Mouse (Mus musculus) macrophage (primary cell): ENCODE results near the gene Socs3. TPM values are rescaled to one million over a fixed set of nuclear protein-coding genes. Genes with fewer than 3 reads are reported as not detected.
A peak's percentile ranks its signal among the peaks of the same experiment; 100 is the strongest.

Experiments used
- H3K27ac ChIP-seq: fragments of 350-480 bp; formaldehyde crosslinking; 2 replicates; pipeline ENCODE4 v1.9.0; 2021
- H3K36me3 ChIP-seq: fragments of 350-480 bp; formaldehyde crosslinking; 2 replicates; pipeline ENCODE4 v1.9.0; 2021; ENCODE audit errors: inconsistent target
- H3K4me3 ChIP-seq: fragments of 350-480 bp; formaldehyde crosslinking; 2 replicates; pipeline ENCODE4 v1.9.0; 2021; ENCODE audit errors: inconsistent target
- H3K79me2 ChIP-seq: fragments of 350-480 bp; formaldehyde crosslinking; 2 replicates; pipeline ENCODE4 v1.9.0; 2021; ENCODE audit errors: inconsistent target
- WGBS: methylation state at CpG from one replicate; pipeline ENCODE4 v1.1.7; 2026; ENCODE audit warnings: inconsistent platforms; ENCODE audit not compliant: missing documents; 5-methylcytosine and 5-hydroxymethylcytosine counted together
- polyA plus RNA-seq: library from polyadenylated mRNA; stranded (reverse); fragments of 250-400 nt; gene quantifications from 3 replicates; pipeline ENCODE4 v1.2.4, GENCODE M21; 2018; ENCODE audit warnings: inconsistent platforms

Gene Socs3
- polyA plus RNA-seq, 1 experiment from 2014 or later = 2.3 TPM

- H3K79me2 ChIP-seq = peaks cover 68% of the 10 kb centered on the region
- H3K4me3 ChIP-seq = no peak overlapping the region
- H3K27ac ChIP-seq = peak overlapping the region; percentile 84
- no peaks in the 10 kb centered on the region for H3K36me3 ChIP-seq
- 58% methylated on average over 4 of the region's 4 CpGs for WGBS
Measured at GRCm38 (mm10) chr11:117989241-117989640, 19.4 kb upstream of the Socs3 start.

GRCm38 (mm10) chr11:117987968-117988367 lies 18.1 kb upstream of the Socs3 start:
- peak overlapping the region; percentile 84 for H3K27ac ChIP-seq
- no peaks in the 10 kb centered on the region for H3K36me3 ChIP-seq
- H3K4me3 ChIP-seq = peak overlapping the region; percentile 49
- peaks cover 55% of the 10 kb centered on the region for H3K79me2 ChIP-seq
- WGBS = 52% methylated on average over 4 of the region's 4 CpGs

DNA sequence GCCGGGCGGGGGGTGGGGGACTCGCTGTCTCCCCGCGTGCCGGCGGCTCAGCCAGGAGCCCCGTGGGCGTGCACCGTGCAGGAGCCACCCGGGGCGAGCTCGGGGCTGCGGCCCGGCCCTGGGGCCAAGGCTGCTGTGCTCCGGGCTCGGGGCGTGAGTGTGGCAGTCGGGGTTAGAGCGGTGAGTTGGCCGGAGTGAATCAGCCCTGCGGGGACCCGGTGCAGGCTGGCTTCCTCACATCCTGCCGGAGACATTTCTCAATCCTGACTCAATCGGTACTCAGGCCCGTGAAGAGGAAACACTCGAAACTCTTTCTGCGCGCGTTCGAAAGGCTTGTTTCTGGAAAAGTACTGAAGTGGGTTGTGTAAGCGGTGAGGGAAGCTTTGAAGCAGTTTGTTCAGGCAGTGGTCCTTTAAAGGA lies 17.2 kb upstream of the Socs3 start:
- Histone ChIP-seq H3K36me3 (no peaks in the 10 kb centered on the region), H3K79me2 (peaks cover 46% of the 10 kb centered on the region), H3K4me3 (peak overlapping the region; percentile 49), H3K27ac (peak overlapping the region; percentile 84)
- WGBS = under 1% methylated on average over 32 of the region's 32 CpGs

- Histone ChIP-seq H3K36me3 (no peaks in the 10 kb centered on the region), H3K79me2 (peaks cover 43% of the 10 kb centered on the region), H3K4me3 (peak within 1 kb of the TSS; percentile 49), H3K27ac (peak within 1 kb of the TSS; percentile 84)
- 8% methylated on average over 51 of the region's 51 CpGs for WGBS
Measured at GRCm38 (mm10) chr11:117986126-117987031, 16.5 kb upstream of the Socs3 start, which contains the start of gene Pgs1. Pgs1 (plus strand) TSS chr11:117986292.

- no peaks in the 10 kb centered on the region for H3K36me3 ChIP-seq
- H3K27ac ChIP-seq = no peak overlapping the region
- H3K79me2 ChIP-seq = peaks cover 17% of the 10 kb centered on the region
- WGBS = 97% methylated on average over 7 of the region's 7 CpGs
- H3K4me3 ChIP-seq = no peak overlapping the region
Measured at GRCm38 (mm10) chr11:117983770-117984169, 13.9 kb upstream of the Socs3 start.

GRCm38 (mm10) chr11:117982426-117982825 lies 12.6 kb upstream of the Socs3 start:
- Histone ChIP-seq H3K36me3 (no peaks in the 10 kb centered on the region), H3K4me3 (no peak overlapping the region), H3K27ac (no peak overlapping the region), H3K79me2 (peaks cover 3% of the 10 kb centered on the region)
- WGBS = 94% methylated on average over 5 of the region's 5 CpGs

GRCm38 (mm10) chr11:117979388-117979787 lies 9.5 kb upstream of the Socs3 start:
- Histone ChIP-seq H3K36me3 (no peaks in the 10 kb centered on the region), H3K79me2 (no peaks in the 10 kb centered on the region), H3K4me3 (no peak overlapping the region), H3K27ac (no peak overlapping the region)
- WGBS = 4% methylated on average over 7 of the region's 7 CpGs

GRCm38 (mm10) chr11:117977694-117978360 lies 8.0 kb upstream of the Socs3 start:
- Histone ChIP-seq H3K36me3 (no peaks in the 10 kb centered on the region), H3K27ac (no peak overlapping the region), H3K4me3 (no peak overlapping the region), H3K79me2 (no peaks in the 10 kb centered on the region)
- 77% methylated on average over 3 of the region's 5 CpGs for WGBS

- Histone ChIP-seq H3K4me3 (no peak overlapping the region), H3K27ac (no peak overlapping the region)
- WGBS = 33% methylated on average over 8 of the region's 8 CpGs
Measured at GRCm38 (mm10) chr11:117976081-117976582, 6.3 kb upstream of the Socs3 start.

DNA sequence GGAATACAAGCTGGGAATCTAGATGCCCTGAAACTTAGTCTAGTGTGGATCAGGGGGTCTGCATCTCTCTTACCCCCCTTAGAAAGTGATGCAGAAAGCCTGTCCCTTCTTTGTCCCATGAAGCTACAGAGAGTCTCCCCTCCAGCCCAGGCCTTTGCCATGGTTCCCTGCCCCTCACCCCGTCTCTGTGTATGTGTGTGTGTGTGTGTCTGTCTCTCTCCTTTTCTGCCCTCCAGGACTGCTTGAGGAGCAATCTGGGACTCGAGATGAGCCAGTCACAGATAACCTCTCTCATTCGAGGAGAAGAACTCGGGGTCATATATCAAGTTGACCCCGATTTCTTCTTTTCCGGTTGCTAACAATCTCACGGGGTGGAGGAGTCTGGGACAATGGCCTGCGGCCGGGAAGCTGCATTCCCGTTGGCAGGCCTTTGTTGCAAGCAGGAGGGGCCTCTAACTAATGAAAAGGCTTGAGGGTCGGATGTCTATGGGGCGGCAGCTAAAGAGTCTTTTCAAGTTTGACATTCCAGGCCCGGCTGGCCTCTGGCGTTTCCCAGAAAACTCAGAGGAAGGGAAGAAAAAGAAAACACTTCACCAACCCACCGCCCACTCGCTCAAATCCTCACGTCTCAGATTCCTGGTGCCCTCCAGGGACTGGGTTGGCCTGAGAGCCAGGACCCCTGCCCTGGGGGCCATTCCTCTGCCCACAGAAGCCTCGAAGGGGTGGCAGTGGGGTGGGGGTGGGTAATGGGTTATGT lies 5.5 kb upstream of the Socs3 start:
- Histone ChIP-seq H3K36me3 (no peaks in the 10 kb centered on the region), H3K27ac (peak overlapping the region; percentile 8; the same call in 1 of the 2 replicates)
- 81% methylated on average over 13 of the region's 18 CpGs for WGBS

More at GRCm38 (mm10) chr11:117976081-117976582, 6.3 kb upstream of the Socs3 start:
- Histone ChIP-seq H3K36me3 (no peaks in the 10 kb centered on the region), H3K79me2 (no peaks in the 10 kb centered on the region)

GRCm38 (mm10) chr11:117974327-117975125 lies 4.7 kb upstream of the Socs3 start:
- WGBS = 23% methylated on average over 14 of the region's 14 CpGs
- Histone ChIP-seq H3K4me3 (no peak overlapping the region), H3K36me3 (no peaks in the 10 kb centered on the region), H3K27ac (peak overlapping the region; percentile 8; the same call in 1 of the 2 replicates), H3K79me2 (no peaks in the 10 kb centered on the region)

More for the DNA sequence above, 5.5 kb upstream of the Socs3 start:
- no peak overlapping the region for H3K4me3 ChIP-seq
- H3K79me2 ChIP-seq = no peaks in the 10 kb centered on the region

DNA sequence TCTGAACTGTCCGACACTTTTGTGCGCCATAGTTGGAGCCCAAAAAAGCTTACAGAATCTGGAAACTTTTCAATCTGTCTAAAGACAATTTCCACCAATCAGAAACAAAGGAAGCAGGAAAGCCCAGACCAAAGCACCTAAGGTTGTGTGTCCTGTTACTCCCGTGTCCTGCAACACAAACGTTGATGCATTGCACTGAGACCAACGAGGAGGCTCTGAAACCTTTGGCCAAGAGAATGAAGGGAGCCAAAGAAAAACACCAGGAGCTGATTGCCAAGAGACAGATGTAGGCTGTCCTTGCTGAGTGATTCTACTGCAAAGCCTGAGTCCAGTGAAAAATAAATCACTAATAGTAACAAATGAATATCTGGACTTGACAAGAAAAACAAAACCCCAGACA lies 3.7 kb upstream of the Socs3 start:
- Histone ChIP-seq H3K4me3 (no peak overlapping the region), H3K79me2 (peaks cover under 1% of the 10 kb centered on the region; the same call in 1 of the 2 replicates), H3K27ac (no peak overlapping the region), H3K36me3 (no peaks in the 10 kb centered on the region)
- WGBS = 52% methylated on average over 5 of the region's 5 CpGs

- Histone ChIP-seq H3K36me3 (no peaks in the 10 kb centered on the region), H3K27ac (no peak overlapping the region), H3K4me3 (no peak overlapping the region), H3K79me2 (peaks cover 3% of the 10 kb centered on the region; the same call in 1 of the 2 replicates)
- 87% methylated on average over 11 of the region's 11 CpGs for WGBS
Measured at GRCm38 (mm10) chr11:117972656-117973558, 3.1 kb upstream of the Socs3 start.
